Mouse (Mus musculus): ENCODE results near the gene Cc2d2b.

- TF ChIP-seq POLR2A (IDR thresholded peaks at IDR 0.05; ENCODE audit: borderline replicate concordance, low read depth, low read length), result no peak
- TF ChIP-seq CTCF (IDR thresholded peaks at IDR 0.05; ENCODE audit: low read depth, low read length), result no peak
Observed at GRCm38 (mm10) chr19:40831416-40832201, 83.1 kb downstream of the Cc2d2b start.
